Mouse (Mus musculus) heart, embryonic 14.5 days (tissue): ENCODE results near the gene Tmem220. TPM values are rescaled to one million over a fixed set of nuclear protein-coding genes. Genes with fewer than 3 reads are reported as not detected.

Source experiments
- ATAC-seq: fragments of 200-750 bp; cut with Nextera tagmentation; 2 replicates; pipeline ENCODE4 v1.8.0; 2017; ENCODE audit warnings: low read depth, moderate TSS enrichment; ENCODE audit not compliant: insufficient number of reproducible peaks, insufficient read depth, low FRiP score
- H3K27ac ChIP-seq, 2 experiments: fragments of 200-500 bp in 1 of 2; fragments of 300-500 bp in 1 of 2; sonication (generic) in 1 of 2; replicated peaks in 1 of 2; 2 replicates each; pipeline ENCODE4 v1.5.1; 2012 to 2014; ENCODE audit warnings: low read depth in 2 of 2, low read length in 2 of 2, control low read depth in 1 of 2, mild to moderate bottlenecking in 1 of 2, mixed read lengths in 1 of 2; ENCODE audit not compliant: control insufficient read depth in 1 of 2, insufficient read depth in 1 of 2
- H3K27me3 ChIP-seq: fragments of 300-500 bp; sonication (generic); 2 replicates; pipeline ENCODE4 v1.6.1; 2014; ENCODE audit warnings: mild to moderate bottlenecking, low read length, control low read depth; ENCODE audit not compliant: control insufficient read depth, insufficient read depth
- H3K36me3 ChIP-seq: fragments of 300-500 bp; sonication (generic); 2 replicates; pipeline ENCODE4 v1.6.1; 2014; ENCODE audit warnings: mild to moderate bottlenecking, control low read depth, low read length, mixed read lengths; ENCODE audit not compliant: control insufficient read depth, insufficient read depth
- H3K4me1 ChIP-seq, 2 experiments: fragments of 200-500 bp in 1 of 2; fragments of 300-500 bp in 1 of 2; sonication (generic) in 1 of 2; 2 replicates each; pipeline ENCODE4 v1.6.1; 2012 to 2014; ENCODE audit warnings: low read length in 2 of 2, control low read depth in 1 of 2, mixed read lengths in 1 of 2; ENCODE audit not compliant: control insufficient read depth in 2 of 2, insufficient read depth in 2 of 2
- H3K4me2 ChIP-seq: fragments of 300-500 bp; sonication (generic); 2 replicates; pipeline ENCODE4 v1.6.1; 2014; ENCODE audit warnings: mild to moderate bottlenecking, low read length
- H3K4me3 ChIP-seq, 2 experiments: fragments of 200-500 bp in 1 of 2; fragments of 300-500 bp in 1 of 2; sonication (generic) in 1 of 2; 2 replicates each; pipeline ENCODE4 v1.5.1; 2012 to 2014; ENCODE audit warnings: low read length in 2 of 2, mild to moderate bottlenecking in 2 of 2, control low read depth in 1 of 2, low read depth in 1 of 2, moderate library complexity in 1 of 2; ENCODE audit not compliant: control insufficient read depth in 1 of 2, insufficient read depth in 1 of 2
- H3K9ac ChIP-seq: fragments of 300-500 bp; sonication (generic); 2 replicates; pipeline ENCODE4 v1.6.1; 2014; ENCODE audit warnings: mild to moderate bottlenecking, low read length
- H3K9me3 ChIP-seq: fragments of 300-500 bp; sonication (generic); 2 replicates; pipeline ENCODE4 v1.6.1; 2016; ENCODE audit warnings: low read length, control low read depth; ENCODE audit not compliant: control insufficient read depth
- WGBS: fragments of 180-500 bp; shearing (Covaris S2); extraction: QIAGEN DNeasy Blood & Tissue Kit; methylation state at CpG from one replicate; pipeline ENCODE4 v1.1.7; 2014; 5-methylcytosine and 5-hydroxymethylcytosine counted together
- polyA plus RNA-seq: library from polyadenylated mRNA; unstranded; fragments of >200 nt; fragmentation: Nextera tagmentation; extraction: Ambion mirVana; gene quantifications from 2 replicates; pipeline ENCODE4 v1.2.1, GENCODE M21; 2014

The Tmem220 gene
- polyA plus RNA-seq, 1 experiment from 2014 or later: 1.7 TPM

GRCm38 (mm10) chr11:67072615-67073130, 47.7 kb downstream of the Tmem220 start:
- 39% methylated on average over 15 of the region's 15 CpGs for WGBS
- no peak overlapping the region for H3K4me2 ChIP-seq
- H3K9me3 ChIP-seq: no peaks in the 10 kb centered on the region
- no peak for ATAC-seq
- H3K4me3 ChIP-seq: no peak overlapping the region
- H3K36me3 ChIP-seq: peaks cover 3% of the 10 kb centered on the region; the same call in 1 of the 2 replicates
- peaks cover 0 to 9% of the 10 kb centered on the region in 2 experiments; a peak in 1 of 4 replicates for H3K4me1 ChIP-seq
- H3K27me3 ChIP-seq: no peaks in the 10 kb centered on the region
- H3K9ac ChIP-seq: no peak overlapping the region
- H3K27ac ChIP-seq: no peak overlapping the region

GRCm38 (mm10) chr11:67075036-67075435, 50.1 kb downstream of the Tmem220 start:
- no peaks in the 10 kb centered on the region for H3K27me3 ChIP-seq
- ATAC-seq: no peak
- WGBS: 41% methylated on average over 3 of the region's 3 CpGs

GRCm38 (mm10) chr11:67076781-67077180, 51.8 kb downstream of the Tmem220 start:
- Histone ChIP-seq H3K27me3 (0 out of 2 replicates have a peak, but pooled peaks cover 3% of the 10 kb centered on the region), H3K4me3 (no peak overlapping the region), H3K4me2 (no peak overlapping the region), H3K9ac (no peak overlapping the region), H3K27ac (no peak overlapping the region), H3K36me3 (no peaks in the 10 kb centered on the region), H3K4me1 (peaks cover 4 to 9% of the 10 kb centered on the region in 2 experiments; a peak in 2 of 4 replicates), H3K9me3 (no peaks in the 10 kb centered on the region)
- ATAC-seq: no peak
- WGBS: 82% methylated on average over 5 of the region's 5 CpGs

More at GRCm38 (mm10) chr11:67075036-67075435, 50.1 kb downstream of the Tmem220 start:
- Histone ChIP-seq H3K4me3 (no peak overlapping the region), H3K4me2 (no peak overlapping the region), H3K4me1 (peaks cover 0 to 7% of the 10 kb centered on the region in 2 experiments; a peak in 1 of 4 replicates), H3K27ac (no peak overlapping the region), H3K9me3 (no peaks in the 10 kb centered on the region), H3K9ac (no peak overlapping the region), H3K36me3 (no peaks in the 10 kb centered on the region)

DNA sequence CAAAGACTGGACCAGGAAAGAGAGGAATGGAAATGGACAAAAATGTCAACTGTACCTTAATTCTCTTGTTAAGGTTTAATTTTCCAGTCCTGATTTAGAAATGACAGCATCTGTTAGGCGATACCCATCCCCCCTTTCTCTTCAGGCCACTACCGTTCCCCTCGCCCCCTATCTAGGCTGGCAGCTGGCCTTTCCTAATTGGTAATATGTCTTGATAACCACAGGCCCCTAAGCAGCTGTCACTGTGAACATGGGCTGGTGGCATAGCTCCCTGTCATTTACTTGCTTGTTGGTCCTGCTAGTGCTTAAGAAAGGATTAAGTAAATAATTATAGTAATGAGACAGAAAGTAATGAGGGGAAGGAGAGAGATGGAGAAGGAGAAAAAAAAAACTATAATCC, 52.5 kb downstream of the Tmem220 start:
- Histone ChIP-seq H3K36me3 (no peaks in the 10 kb centered on the region), H3K4me3 (no peak overlapping the region), H3K4me1 (peaks cover 4 to 8% of the 10 kb centered on the region in 2 experiments; a peak in 2 of 4 replicates), H3K27ac (no peak overlapping the region), H3K9me3 (no peaks in the 10 kb centered on the region), H3K4me2 (no peak overlapping the region), H3K9ac (no peak overlapping the region), H3K27me3 (0 out of 2 replicates have a peak, but pooled peaks cover 3% of the 10 kb centered on the region)
- no peak for ATAC-seq
- WGBS: 49% methylated on average over 3 of the region's 3 CpGs

DNA sequence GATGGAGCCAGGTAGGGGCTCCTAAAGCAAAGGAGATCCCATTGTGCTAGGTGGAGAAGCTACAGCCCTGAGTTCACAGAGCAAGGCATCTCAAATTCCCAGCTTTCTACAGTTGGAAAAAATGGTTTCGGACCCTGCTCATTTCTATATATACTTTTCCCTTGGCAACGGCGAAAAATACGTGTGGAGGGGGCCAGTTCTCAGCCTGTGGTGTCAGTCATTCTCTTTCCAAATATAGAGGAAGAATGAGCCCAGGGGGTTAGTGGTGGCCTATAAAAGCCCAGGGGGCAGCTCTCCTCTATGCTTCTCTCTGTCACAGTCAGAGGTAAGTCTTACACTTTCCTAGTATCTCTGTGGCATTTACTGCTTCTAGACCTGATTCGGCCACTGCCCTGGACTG, 53.0 kb downstream of the Tmem220 start, which contains the start of gene Myh3:
Gene Myh3 (plus strand): TSS at position 301 of the 400 bp plus-strand sequence.
- no peaks in the 10 kb centered on the region for H3K36me3 ChIP-seq
- no peak within 1 kb of the TSS for H3K4me2 ChIP-seq
- 83% methylated on average over 5 of the region's 5 CpGs for WGBS
- no peak within 1 kb of the TSS for H3K4me3 ChIP-seq
- ATAC-seq: no peak
- H3K27me3 ChIP-seq: peaks cover 4% of the 10 kb centered on the region; the same call in 1 of the 2 replicates
- H3K4me1 ChIP-seq: peaks cover 4 to 5% of the 10 kb centered on the region in 2 experiments; a peak in 2 of 4 replicates
- no peaks in the 10 kb centered on the region for H3K9me3 ChIP-seq
- no peak within 1 kb of the TSS for H3K27ac ChIP-seq
- H3K9ac ChIP-seq: no peak within 1 kb of the TSS

- ATAC-seq: no peak
- Histone ChIP-seq H3K4me1 (peaks cover 4 to 5% of the 10 kb centered on the region in 2 experiments; a peak in 2 of 4 replicates), H3K27ac (no peak overlapping the region), H3K36me3 (no peaks in the 10 kb centered on the region), H3K9ac (no peak overlapping the region), H3K4me3 (no peak overlapping the region), H3K9me3 (peaks cover 1% of the 10 kb centered on the region; the same call in 1 of the 2 replicates), H3K4me2 (no peak overlapping the region), H3K27me3 (peaks cover 13% of the 10 kb centered on the region)
- 84% methylated on average over 6 of the region's 6 CpGs for WGBS
These were observed 53.9 kb downstream of the Tmem220 start for GRCm38 (mm10) chr11:67078888-67079287.

- ATAC-seq: no peak
- H3K4me1 ChIP-seq: peaks cover 4 to 5% of the 10 kb centered on the region in 2 experiments; a peak in 2 of 4 replicates
- H3K4me3 ChIP-seq: no peak overlapping the region
- no peak overlapping the region for H3K9ac ChIP-seq
- no peaks in the 10 kb centered on the region for H3K36me3 ChIP-seq
- 72% methylated on average over 11 of the region's 11 CpGs for WGBS
- no peak overlapping the region for H3K4me2 ChIP-seq
- H3K27me3 ChIP-seq: peaks cover 21% of the 10 kb centered on the region
- peaks cover 3% of the 10 kb centered on the region; the same call in 1 of the 2 replicates for H3K9me3 ChIP-seq
- H3K27ac ChIP-seq: no peak overlapping the region
These were observed 54.8 kb downstream of the Tmem220 start for GRCm38 (mm10) chr11:67079740-67080139.
